Mouse (Mus musculus) liver, postnatal 0 days (tissue): ENCODE measurements at regions not wholly inside any gene's neighbourhood (a gene's known extent, or its start where the extent isn't known, plus 50 kb on each side); places are given as distances from the start of the nearest gene placed in this dataset.

Experiments used
- ATAC-seq: fragments of 200-750 bp; cut with Nextera tagmentation; 2 replicates; pipeline ENCODE4 v1.8.0; 2017; ENCODE audit warnings: mild to moderate bottlenecking, moderate library complexity
- DNase-seq: peaks from one replicate; pipeline ENCODE4 v3.0.0-alpha.2; 2016
- H3K27ac ChIP-seq: fragments of 300-500 bp; sonication (generic); 2 replicates; pipeline ENCODE4 v1.5.1; 2014; ENCODE audit warnings: antibody characterized with exemption, moderate library complexity, mild to moderate bottlenecking, low read depth
- H3K27me3 ChIP-seq: fragments of 300-500 bp; sonication (generic); 2 replicates; pipeline ENCODE4 v1.6.1; 2014; ENCODE audit warnings: low read length, control low read depth, mixed read lengths; ENCODE audit not compliant: insufficient read depth
- H3K36me3 ChIP-seq: fragments of 300-500 bp; sonication (generic); replicated peaks from 2 replicates; pipeline ENCODE4 v1.6.1; 2014; ENCODE audit warnings: mild to moderate bottlenecking, control low read depth, low read length, moderate library complexity, mixed read lengths; ENCODE audit not compliant: insufficient read depth
- H3K4me1 ChIP-seq: fragments of 300-500 bp; sonication (generic); 2 replicates; pipeline ENCODE4 v1.6.1; 2014; ENCODE audit warnings: antibody characterized with exemption, mild to moderate bottlenecking, control low read depth; ENCODE audit not compliant: insufficient read depth
- H3K4me2 ChIP-seq: fragments of 300-500 bp; sonication (generic); 2 replicates; pipeline ENCODE4 v1.6.1; 2014; ENCODE audit warnings: low read depth, mild to moderate bottlenecking, low read length, moderate library complexity, mixed read lengths
- H3K4me3 ChIP-seq: fragments of 300-500 bp; sonication (generic); 2 replicates; pipeline ENCODE4 v1.5.1; 2014; ENCODE audit warnings: low read depth, low read length
- H3K9ac ChIP-seq: fragments of 300-500 bp; sonication (generic); replicated peaks from 2 replicates; pipeline ENCODE4 v1.6.1; 2014; ENCODE audit warnings: mild to moderate bottlenecking, moderate library complexity
- H3K9me3 ChIP-seq: fragments of 300-500 bp; sonication (generic); 2 replicates; pipeline ENCODE4 v1.6.1; 2016; ENCODE audit warnings: mild to moderate bottlenecking, control low read depth, low read length, mixed read lengths
- CTCF ChIP-seq: sonication (generic); IDR thresholded peaks from 2 replicates; pipeline ENCODE4 v1.5.1; 2016; ENCODE audit warnings: antibody characterized with exemption, low read depth
- EP300 ChIP-seq: IDR thresholded peaks from 2 replicates; pipeline ENCODE4 v1.6.1; 2016; ENCODE audit warnings: antibody characterized with exemption, low read depth, mild to moderate bottlenecking
- WGBS: fragments of 180-500 bp; shearing (Covaris S2); extraction: QIAGEN DNeasy Blood & Tissue Kit; methylation state at CpG from one replicate; pipeline ENCODE4 v1.1.7; 2014; ENCODE audit not compliant: insufficient replicate concordance; 5-methylcytosine and 5-hydroxymethylcytosine counted together

DNA sequence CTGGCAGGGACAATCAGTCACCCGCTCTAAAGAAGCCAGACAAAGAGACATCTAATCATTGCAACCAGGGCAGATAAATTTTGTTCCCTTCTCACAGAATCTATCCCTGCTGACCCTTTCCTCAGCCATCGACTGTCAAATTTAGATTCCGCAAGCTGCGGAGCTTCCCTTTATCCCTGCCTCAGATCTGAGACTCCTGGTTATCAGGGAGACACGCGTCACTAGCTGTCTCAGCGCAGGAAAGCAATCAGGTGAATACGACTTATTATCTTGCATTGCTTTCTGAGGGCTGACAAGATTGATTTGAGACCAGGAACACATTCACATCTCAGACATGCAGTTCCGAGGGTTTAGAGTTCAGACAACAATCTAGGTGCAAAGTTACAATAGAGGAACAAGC, 618.3 kb downstream of the Nedd1 start:
- DNase-seq, result no peak
- Histone ChIP-seq H3K36me3 (no peaks in the 10 kb centered on the region), H3K27ac (no peak overlapping the region), H3K9ac (no peak overlapping the region), H3K4me2 (no peak overlapping the region), H3K9me3 (no peaks in the 10 kb centered on the region), H3K27me3 (no peaks in the 10 kb centered on the region), H3K4me1 (no peaks in the 10 kb centered on the region), H3K4me3 (no peak overlapping the region)
- WGBS, result 34% methylated on average over 9 of the region's 9 CpGs
- ATAC-seq, result no peak
- TF ChIP-seq EP300 (no peak), CTCF (no peak)

DNA sequence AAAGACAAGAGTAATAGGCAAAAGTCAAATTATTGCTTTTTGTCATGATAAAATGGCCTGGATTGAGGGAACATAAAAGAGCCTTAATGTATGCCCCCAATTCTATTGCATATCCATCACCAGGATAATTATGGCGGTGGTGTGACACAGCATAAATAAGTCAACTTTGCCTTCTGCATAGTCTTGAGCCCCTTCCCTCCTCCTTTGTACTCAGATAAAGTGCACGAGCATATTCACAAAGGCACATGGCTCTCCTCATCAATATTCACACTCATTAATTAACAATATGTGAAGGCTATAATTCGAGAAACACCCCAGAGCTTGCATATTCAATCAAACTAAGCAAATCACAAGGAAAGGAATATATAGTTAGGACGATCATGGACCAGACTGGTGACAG, 619.5 kb downstream of the Nedd1 start:
- WGBS, result 81% methylated on average over 4 of the region's 4 CpGs
- Histone ChIP-seq H3K4me1 (no peaks in the 10 kb centered on the region), H3K27ac (no peak overlapping the region), H3K4me2 (no peak overlapping the region), H3K27me3 (no peaks in the 10 kb centered on the region), H3K36me3 (no peaks in the 10 kb centered on the region), H3K9ac (no peak overlapping the region), H3K4me3 (no peak overlapping the region), H3K9me3 (no peaks in the 10 kb centered on the region)
- no peak for TF ChIP-seq CTCF
- TF ChIP-seq EP300, result no peak
- no peak for ATAC-seq
- no peak for DNase-seq

DNA sequence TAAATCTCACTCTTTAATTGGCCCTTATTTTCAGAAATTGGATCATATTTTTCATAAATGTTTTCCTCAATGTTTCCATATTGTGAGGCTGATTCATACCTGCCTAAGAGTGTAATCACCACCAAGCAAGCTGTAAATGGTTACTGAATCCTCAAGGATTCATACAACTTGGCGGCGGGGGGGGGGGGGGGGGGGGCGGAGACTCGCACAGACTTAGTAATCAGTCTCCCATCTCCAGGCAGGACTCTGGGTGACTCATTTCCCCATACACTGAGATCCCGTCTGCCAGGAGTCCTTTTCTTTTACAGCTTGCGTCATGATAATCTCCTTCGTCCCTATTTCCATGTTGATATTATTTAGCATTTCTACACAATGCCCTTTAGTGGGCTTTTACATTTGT, 624.7 kb downstream of the Nedd1 start:
- H3K4me2 ChIP-seq, result no peak overlapping the region
- no peaks in the 10 kb centered on the region for H3K4me1 ChIP-seq
- DNase-seq (no peak), ATAC-seq (no peak)
- 24% methylated on average over 7 of the region's 7 CpGs for WGBS
- TF ChIP-seq EP300 (no peak), CTCF (no peak)
- H3K27me3 ChIP-seq, result no peaks in the 10 kb centered on the region
- no peak overlapping the region for H3K4me3 ChIP-seq
- H3K9me3 ChIP-seq, result no peaks in the 10 kb centered on the region
- no peaks in the 10 kb centered on the region for H3K36me3 ChIP-seq
- no peak overlapping the region for H3K9ac ChIP-seq
- H3K27ac ChIP-seq, result no peak overlapping the region

DNA sequence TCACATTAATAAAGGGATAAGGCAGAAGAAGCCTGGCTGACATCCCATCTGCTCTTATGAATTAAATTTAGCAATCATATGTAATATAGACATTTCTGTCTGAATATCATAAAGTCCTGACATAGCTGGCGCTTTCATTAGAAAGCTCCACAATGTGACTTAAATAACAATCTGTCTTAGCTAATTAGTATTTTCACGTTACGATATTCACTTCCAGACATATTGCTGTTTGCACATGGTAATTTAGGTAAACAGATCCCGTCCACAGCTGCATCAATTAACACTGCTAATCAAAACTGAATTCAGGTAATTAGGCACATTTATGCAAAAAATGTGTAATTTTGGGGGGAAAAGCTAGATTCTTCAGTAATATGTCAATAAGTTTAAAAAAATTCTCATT, 625.1 kb downstream of the Nedd1 start:
- Histone ChIP-seq H3K9ac (no peak overlapping the region), H3K27ac (no peak overlapping the region), H3K4me2 (no peak overlapping the region), H3K27me3 (no peaks in the 10 kb centered on the region), H3K36me3 (no peaks in the 10 kb centered on the region), H3K4me3 (no peak overlapping the region), H3K4me1 (no peaks in the 10 kb centered on the region), H3K9me3 (no peaks in the 10 kb centered on the region)
- 82% methylated on average over 4 of the region's 4 CpGs for WGBS
- TF ChIP-seq CTCF (no peak), EP300 (no peak)
- ATAC-seq (no peak), DNase-seq (no peak)

GRCm38 (mm10) chr10:92091480-92092395, 630.5 kb downstream of the Nedd1 start:
- no peaks in the 10 kb centered on the region for H3K36me3 ChIP-seq
- no peak overlapping the region for H3K27ac ChIP-seq
- H3K9ac ChIP-seq, result no peak overlapping the region
- ATAC-seq, result no peak
- H3K4me1 ChIP-seq, result no peaks in the 10 kb centered on the region
- H3K27me3 ChIP-seq, result no peaks in the 10 kb centered on the region
- TF ChIP-seq EP300 (no peak), CTCF (no peak)
- H3K4me3 ChIP-seq, result no peak overlapping the region
- WGBS, result 74% methylated on average over 9 of the region's 9 CpGs
- no peak for DNase-seq
- H3K4me2 ChIP-seq, result no peak overlapping the region
- no peaks in the 10 kb centered on the region for H3K9me3 ChIP-seq

DNA sequence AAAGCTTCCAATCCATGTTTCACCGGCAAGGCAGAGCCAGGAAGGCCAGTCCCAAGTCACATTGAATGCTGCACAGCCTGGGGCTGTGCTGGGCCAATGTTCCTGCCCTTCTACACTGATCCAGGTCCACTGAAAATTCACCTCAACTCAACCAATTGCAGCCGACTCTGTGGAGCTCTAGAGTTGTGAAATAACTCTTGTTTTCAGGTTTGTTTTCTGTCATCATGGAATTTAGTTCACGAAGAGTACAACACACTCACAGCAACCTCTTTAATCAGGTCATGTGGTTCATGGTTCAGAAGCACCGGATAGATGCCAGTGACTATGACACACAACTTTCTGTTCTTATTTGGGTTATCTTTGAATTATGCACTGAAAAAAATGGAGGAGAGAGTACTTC, 640.1 kb downstream of the Nedd1 start:
- no peak overlapping the region for H3K4me3 ChIP-seq
- no peaks in the 10 kb centered on the region for H3K4me1 ChIP-seq
- H3K27me3 ChIP-seq, result no peaks in the 10 kb centered on the region
- TF ChIP-seq EP300 (no peak), CTCF (no peak)
- H3K36me3 ChIP-seq, result no peaks in the 10 kb centered on the region
- H3K9me3 ChIP-seq, result no peaks in the 10 kb centered on the region
- H3K27ac ChIP-seq, result no peak overlapping the region
- H3K9ac ChIP-seq, result no peak overlapping the region
- no peak overlapping the region for H3K4me2 ChIP-seq
- DNase-seq, result no peak
- no peak for ATAC-seq
- WGBS, result 65% methylated on average over 4 of the region's 4 CpGs
